In the genomic region with DNA sequence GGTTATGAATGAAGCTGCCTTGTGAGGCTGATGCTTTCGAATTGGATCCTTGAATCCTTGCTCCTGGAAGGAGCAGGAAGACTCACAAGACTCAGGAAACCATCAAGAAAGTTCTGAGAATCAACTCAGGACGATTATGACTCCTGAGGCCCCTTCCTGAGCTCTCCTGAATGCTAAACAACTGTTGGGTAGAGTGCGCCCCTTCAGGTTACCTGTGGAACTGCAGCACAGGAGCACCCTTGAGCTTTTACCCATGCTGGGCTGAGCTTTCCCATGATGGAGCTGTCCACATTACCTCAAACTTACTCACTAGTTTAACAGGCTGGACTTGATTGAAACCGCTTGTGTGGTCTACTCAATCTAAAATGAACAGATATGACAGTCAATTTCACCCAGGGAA, we compare ENCODE assay signal across 12 mouse cellular contexts.
DNase-seq lines count a peak whose midpoint lies in the region; TF ChIP-seq lines count a peak whose summit lies in the region.
"Had no signal": no experiment of that assay in that cellular context is flagged by ENCODE, and none has a peak within 500 bp of the region (broad histone marks: within the 10 kb centered on the region; RNA-seq: fewer than 3 reads in every experiment).

No protein-coding gene starts in this region.

- no peaks in the 10 kb centered on the region for H3K36me3 ChIP-seq in MEL (ENCODE audit: control insufficient read depth in 1 of 2, insufficient read depth in 2 of 2, low read length in 2 of 2)
- H3K36me3 ChIP-seq: hindbrain, embryonic 10.5 days had no signal

- H3K4me3 ChIP-seq in MEL (ENCODE audit: control insufficient read depth in 1 of 2, insufficient read depth in 1 of 2, low read depth in 2 of 2, low read length in 2 of 2) = no peak overlapping the region
- H3K4me3 ChIP-seq: hindbrain, embryonic 10.5 days; megakaryocyte, embryonic 14.5 days had no signal

- no peaks in the 10 kb centered on the region for H3K9me3 ChIP-seq in MEL (replicated peaks; ENCODE audit: insufficient read depth, low read length)
- H3K9me3 ChIP-seq: hindbrain, embryonic 10.5 days; megakaryocyte, embryonic 14.5 days had no signal

- H3K79me2 ChIP-seq in MEL (ENCODE audit: control insufficient read depth, insufficient read depth, low read length, poor library complexity) = no peaks in the 10 kb centered on the region

- H3K4me1 ChIP-seq in MEL (ENCODE audit: control insufficient read depth in 1 of 2, insufficient read depth in 2 of 2, low read length in 2 of 2) = no peaks in the 10 kb centered on the region
- H3K4me1 ChIP-seq: hindbrain, embryonic 10.5 days; megakaryocyte, embryonic 14.5 days had no signal

- TF ChIP-seq POLR2A in MEL (IDR thresholded peaks at IDR 0.05; ENCODE audit: control insufficient read depth in 1 of 2, insufficient read depth in 1 of 2, low read depth in 1 of 2, low read length in 2 of 2, poor library complexity in 1 of 2) = no peak

- no peak overlapping the region for H3K9ac ChIP-seq in MEL (ENCODE audit: control insufficient read depth, low read depth, low read length, poor library complexity, severe bottlenecking)

- TF ChIP-seq RAD21 in MEL (IDR thresholded peaks at IDR 0.05; ENCODE audit: low read depth, low read length) = peak; percentile 34

- no peak overlapping the region for H3K27ac ChIP-seq in MEL (ENCODE audit: control insufficient read depth, low read depth, low read length)
- H3K27ac ChIP-seq: hindbrain, embryonic 10.5 days had no signal

- no peaks in the 10 kb centered on the region for H3K27me3 ChIP-seq in MEL (ENCODE audit: control insufficient read depth in 1 of 2, insufficient read depth in 2 of 2, low read length in 2 of 2)
- H3K27me3 ChIP-seq: megakaryocyte, embryonic 14.5 days had no signal

- TF ChIP-seq CTCF in MEL (IDR thresholded peaks at IDR 0.05 in 2 of 3, conservative IDR thresholded peaks at IDR 0.05 in 1 of 3; ENCODE audit: control insufficient read depth in 1 of 3, insufficient read depth in 1 of 3, low read depth in 2 of 3, low read length in 3 of 3, poor library complexity in 1 of 3, severe bottlenecking in 1 of 3) = peak; percentile 66 to 98 (median 81)

- TF ChIP-seq EP300 in MEL (IDR thresholded peaks at IDR 0.05; ENCODE audit: low read depth in 1 of 2, low read length in 2 of 2) = no peak

- DNase-seq in kidney, adult 9 months = peak; percentile 22
- no peak for DNase-seq in kidney, adult 11 months
- DNase-seq in A20 (ENCODE audit: low read depth, low spot score) (peak; percentile 41), MEL (ENCODE audit: low read depth, low spot score) (peak; percentile 61)
- peak; percentile 11 for DNase-seq in induced T-regulatory cell, adult 2 months (ENCODE audit: low read depth)
- no peak for DNase-seq in spleen, postnatal 4 days (ENCODE audit: low spot score in 2 of 2)
- no peak for DNase-seq in thymus, postnatal 10 days (ENCODE audit: low spot score in 2 of 2)
- no peak for DNase-seq in urinary bladder, adult 2 months (ENCODE audit: low spot score)
- DNase-seq: left cerebral cortex, postnatal 4 days; thymus, postnatal 36 days had no signal

TF ChIP-seq in MEL, 35 proteins besides CTCF, POLR2A, EP300 and RAD21:
- no peak for TF ChIP-seq GATA1 (IDR thresholded peaks at IDR 0.05; ENCODE audit: low read depth, low read length)
- TF ChIP-seq TCF12 (IDR thresholded peaks at IDR 0.05; ENCODE audit: low read depth, low read length) = no peak
- TF ChIP-seq UBTF (IDR thresholded peaks at IDR 0.05; ENCODE audit: borderline replicate concordance, insufficient read depth, low read depth, low read length) = no peak
- TF ChIP-seq SMC3 (IDR thresholded peaks at IDR 0.05; ENCODE audit: low read depth, low read length) = peak; percentile 23
- no peak for TF ChIP-seq CHD2 (IDR thresholded peaks at IDR 0.05; ENCODE audit: low read length)
- no peak for TF ChIP-seq TBP (IDR thresholded peaks at IDR 0.05; ENCODE audit: low read depth, low read length)
- 0 out of 2 replicates have a peak, but pooled peaks have one; percentile 3 for TF ChIP-seq ZC3H11A (IDR thresholded peaks at IDR 0.05; ENCODE audit: low read depth, low read length)

Comparison
In these comparisons a context has a peak if more than half of its experiments do, and no peak if none do; other contexts are left out.
1. DNase-seq: peak in kidney, adult 9 months (single experiment), A20 (single experiment), MEL (single experiment) and induced T-regulatory cell, adult 2 months (single experiment); none in kidney, adult 11 months (single experiment), spleen, postnatal 4 days (0 of 2), thymus, postnatal 10 days (0 of 2) and urinary bladder, adult 2 months (single experiment).